Mouse (Mus musculus) neural tube, embryonic 12.5 days (tissue): ENCODE measurements around the gene Eomes. TPM values are rescaled to one million over a fixed set of nuclear protein-coding genes. Genes with fewer than 3 reads are reported as not detected.

ENCODE experiments used
- ATAC-seq: fragments of 200-750 bp; cut with Nextera tagmentation; 2 replicates; pipeline ENCODE4 v1.8.0; 2017; ENCODE audit warnings: low read depth, mild to moderate bottlenecking, moderate TSS enrichment, moderate library complexity; ENCODE audit not compliant: low FRiP score
- H3K27ac ChIP-seq: fragments of 300-500 bp; sonication (generic); 2 replicates; pipeline ENCODE4 v1.5.1; 2016
- H3K27me3 ChIP-seq: fragments of 300-500 bp; sonication (generic); replicated peaks from 2 replicates; pipeline ENCODE4 v1.6.1; 2016; ENCODE audit warnings: mild to moderate bottlenecking
- H3K36me3 ChIP-seq: fragments of 300-500 bp; sonication (generic); 2 replicates; pipeline ENCODE4 v1.6.1; 2016; ENCODE audit warnings: mild to moderate bottlenecking
- H3K4me1 ChIP-seq: fragments of 300-500 bp; sonication (generic); 2 replicates; pipeline ENCODE4 v1.6.1; 2016
- H3K4me2 ChIP-seq: fragments of 300-500 bp; sonication (generic); replicated peaks from 2 replicates; pipeline ENCODE4 v1.6.1; 2016; ENCODE audit warnings: mild to moderate bottlenecking
- H3K4me3 ChIP-seq: fragments of 300-500 bp; sonication (generic); 2 replicates; pipeline ENCODE4 v1.5.1; 2016
- H3K9ac ChIP-seq: fragments of 300-500 bp; sonication (generic); 2 replicates; pipeline ENCODE4 v1.6.1; 2016; ENCODE audit warnings: mild to moderate bottlenecking
- H3K9me3 ChIP-seq: fragments of 300-500 bp; sonication (generic); 2 replicates; pipeline ENCODE4 v1.6.1; 2016; ENCODE audit warnings: mild to moderate bottlenecking
- WGBS: fragments of 180-500 bp; shearing (Covaris S2); methylation state at CpG from one replicate; pipeline ENCODE4 v1.1.7; 2016; 5-methylcytosine and 5-hydroxymethylcytosine counted together
- polyA plus RNA-seq: library from polyadenylated mRNA; unstranded; fragments of >200 nt; fragmentation: Nextera tagmentation; extraction: Ambion mirVana; gene quantifications from 2 replicates; pipeline ENCODE4 v1.2.1, GENCODE M21; 2016

Gene Eomes
- polyA plus RNA-seq, 1 experiment from 2014 or later, result 0.05 TPM

DNA sequence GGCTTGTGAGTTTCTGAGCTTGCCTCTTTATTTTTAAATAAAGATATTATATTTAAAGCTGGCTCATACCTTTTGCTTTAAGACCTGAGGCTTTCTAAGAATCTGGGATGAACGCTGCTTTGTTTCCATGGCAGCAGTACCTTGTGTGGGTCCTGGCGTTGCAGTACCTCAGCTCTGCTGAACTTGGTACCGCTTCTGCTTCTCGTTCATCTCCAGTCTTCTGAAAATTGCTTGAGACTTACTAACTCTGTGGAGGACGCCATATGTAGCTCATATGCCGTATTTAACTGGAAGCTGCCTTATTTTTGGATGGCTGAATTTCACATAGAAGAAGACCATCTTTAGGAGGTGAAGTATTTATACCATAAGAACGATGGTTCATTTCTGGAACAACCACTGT, 30.6 kb downstream of the Eomes start:
- H3K4me1 ChIP-seq, result peaks cover 18% of the 10 kb centered on the region
- H3K9me3 ChIP-seq, result no peaks in the 10 kb centered on the region
- H3K4me3 ChIP-seq, result no peak overlapping the region
- H3K27ac ChIP-seq, result no peak overlapping the region
- H3K27me3 ChIP-seq, result no peaks in the 10 kb centered on the region
- WGBS, result 92% methylated on average over 7 of the region's 7 CpGs
- ATAC-seq, result no peak
- no peaks in the 10 kb centered on the region for H3K36me3 ChIP-seq
- no peak overlapping the region for H3K9ac ChIP-seq
- H3K4me2 ChIP-seq, result no peak overlapping the region

DNA sequence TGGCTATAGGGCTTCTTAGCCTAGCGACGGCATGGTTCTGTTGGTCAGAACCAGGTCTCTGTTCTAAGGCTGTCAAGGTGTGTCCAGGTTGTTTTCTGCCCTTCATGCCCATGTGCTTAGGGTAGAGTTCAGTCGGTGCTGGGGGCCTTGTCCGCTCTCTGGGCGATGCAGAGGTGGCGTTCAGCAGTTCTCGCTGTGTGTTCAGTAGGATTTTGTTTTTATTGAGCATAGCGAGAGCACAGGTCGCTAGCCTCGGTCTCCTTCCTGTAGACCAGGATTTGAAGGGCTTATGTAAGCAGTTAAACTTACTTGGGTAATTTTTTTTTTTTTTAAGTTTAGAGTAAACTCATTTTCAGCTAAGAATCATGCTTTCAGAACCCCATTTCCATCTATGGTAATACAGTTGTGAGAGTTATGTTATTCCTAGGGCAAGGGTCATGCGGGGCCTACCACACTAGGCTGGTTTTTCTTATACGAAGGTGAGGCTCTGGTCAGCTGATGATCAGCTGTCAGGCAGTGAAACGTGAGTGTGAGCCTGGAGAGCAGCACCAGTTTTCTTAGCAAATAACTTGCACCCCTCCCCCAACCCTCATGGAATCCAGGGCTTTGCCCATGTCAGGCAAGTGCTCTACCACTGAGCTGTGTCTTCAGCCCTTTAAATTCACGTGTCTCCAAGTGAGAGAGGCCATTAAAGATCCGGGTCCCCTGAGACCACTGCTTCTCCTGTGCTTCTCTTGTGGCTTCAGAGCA, 33.1 kb downstream of the Eomes start:
- H3K27ac ChIP-seq, result no peak overlapping the region
- H3K9me3 ChIP-seq, result no peaks in the 10 kb centered on the region
- H3K27me3 ChIP-seq, result no peaks in the 10 kb centered on the region
- no peak for ATAC-seq
- no peak overlapping the region for H3K9ac ChIP-seq
- H3K4me1 ChIP-seq, result peaks cover 18% of the 10 kb centered on the region
- no peak overlapping the region for H3K4me3 ChIP-seq
- peaks cover 10% of the 10 kb centered on the region for H3K36me3 ChIP-seq
- no peak overlapping the region for H3K4me2 ChIP-seq
- WGBS, result 72% methylated on average over 15 of the region's 15 CpGs

DNA sequence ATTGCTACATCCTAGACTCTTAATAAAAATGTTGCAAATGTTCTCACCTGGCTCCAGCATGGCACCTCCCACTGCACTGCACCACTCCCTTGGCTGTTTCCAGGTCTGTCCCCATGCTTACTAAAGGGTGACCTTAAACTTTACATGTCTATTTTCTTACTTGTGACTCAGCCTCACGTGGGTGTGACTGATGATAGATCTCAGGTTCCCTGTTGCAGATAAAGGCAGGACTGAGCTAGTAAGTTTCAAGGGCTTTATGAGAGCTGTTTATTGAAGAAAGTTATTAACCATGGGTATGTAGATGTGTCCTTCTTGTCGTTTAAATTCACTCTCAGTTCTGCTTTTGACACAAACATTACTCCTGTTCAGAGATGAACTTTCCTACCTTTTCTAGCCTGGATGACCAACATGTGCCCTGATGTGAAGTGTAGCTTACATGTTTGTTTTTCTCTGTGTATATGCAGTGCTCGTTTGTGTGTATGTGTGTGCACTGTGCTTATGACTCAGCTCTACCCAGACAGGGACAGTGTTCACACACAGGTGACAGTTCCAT, 34.7 kb downstream of the Eomes start:
- no peak for ATAC-seq
- Histone ChIP-seq H3K9me3 (no peaks in the 10 kb centered on the region), H3K9ac (no peak overlapping the region), H3K27me3 (no peaks in the 10 kb centered on the region), H3K4me2 (no peak overlapping the region), H3K36me3 (peaks cover 10% of the 10 kb centered on the region), H3K4me3 (no peak overlapping the region), H3K27ac (no peak overlapping the region), H3K4me1 (peaks cover 6% of the 10 kb centered on the region)
- WGBS, result 88% methylated on average over 3 of the region's 3 CpGs

DNA sequence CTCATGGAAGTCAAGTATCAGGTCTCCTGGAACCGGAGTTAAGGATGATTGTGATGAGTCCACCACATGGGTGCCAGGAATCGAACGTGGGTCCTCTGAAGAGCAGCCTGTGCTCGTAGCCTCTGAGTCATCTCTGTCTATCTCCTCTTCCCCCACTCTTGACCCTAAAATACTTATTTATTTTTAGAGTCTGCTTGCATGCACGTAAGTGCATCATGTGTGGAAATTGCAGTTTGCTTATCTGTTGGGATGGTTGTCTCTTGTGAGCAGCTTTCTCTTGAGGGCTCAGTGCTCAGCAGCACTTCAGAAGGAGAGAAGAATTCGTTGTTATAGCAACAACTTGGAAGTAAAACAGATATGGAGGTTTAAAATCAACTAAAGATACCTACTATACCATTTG, 37.5 kb downstream of the Eomes start:
- H3K4me1 ChIP-seq, result peaks cover 4% of the 10 kb centered on the region; the same call in 1 of the 2 replicates
- WGBS, result 96% methylated on average over 6 of the region's 6 CpGs

DNA sequence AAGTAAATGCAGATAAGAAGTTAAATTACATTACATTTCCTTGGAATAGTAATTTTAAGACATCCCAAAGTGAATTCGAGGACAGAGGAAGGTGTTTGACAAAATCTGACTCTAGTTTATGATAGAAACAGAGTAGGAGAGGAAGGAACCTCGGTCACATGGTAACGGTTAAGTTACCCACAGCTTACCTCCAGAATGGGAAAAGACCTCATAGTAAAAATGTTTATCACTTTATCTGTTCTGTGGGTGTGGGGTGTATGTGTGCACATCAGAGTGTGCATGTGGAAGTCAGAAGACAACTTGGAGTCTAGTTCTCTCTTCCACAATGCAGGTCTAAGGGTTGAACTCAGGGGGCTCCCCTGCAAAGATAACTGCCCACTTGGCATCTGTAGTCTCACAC, 38.1 kb downstream of the Eomes start:
- Histone ChIP-seq H3K4me1 (peaks cover 4% of the 10 kb centered on the region; the same call in 1 of the 2 replicates), H3K4me2 (no peak overlapping the region), H3K27me3 (no peaks in the 10 kb centered on the region), H3K9ac (no peak overlapping the region), H3K27ac (no peak overlapping the region), H3K36me3 (peaks cover 10% of the 10 kb centered on the region), H3K4me3 (no peak overlapping the region), H3K9me3 (no peaks in the 10 kb centered on the region)
- WGBS, result 93% methylated on average over 3 of the region's 3 CpGs
- no peak for ATAC-seq

More for the DNA sequence above, 37.5 kb downstream of the Eomes start:
- no peak overlapping the region for H3K4me3 ChIP-seq
- H3K27me3 ChIP-seq, result no peaks in the 10 kb centered on the region
- H3K36me3 ChIP-seq, result peaks cover 10% of the 10 kb centered on the region
- H3K9ac ChIP-seq, result no peak overlapping the region
- no peak overlapping the region for H3K4me2 ChIP-seq
- ATAC-seq, result no peak
- no peak overlapping the region for H3K27ac ChIP-seq
- H3K9me3 ChIP-seq, result no peaks in the 10 kb centered on the region

DNA sequence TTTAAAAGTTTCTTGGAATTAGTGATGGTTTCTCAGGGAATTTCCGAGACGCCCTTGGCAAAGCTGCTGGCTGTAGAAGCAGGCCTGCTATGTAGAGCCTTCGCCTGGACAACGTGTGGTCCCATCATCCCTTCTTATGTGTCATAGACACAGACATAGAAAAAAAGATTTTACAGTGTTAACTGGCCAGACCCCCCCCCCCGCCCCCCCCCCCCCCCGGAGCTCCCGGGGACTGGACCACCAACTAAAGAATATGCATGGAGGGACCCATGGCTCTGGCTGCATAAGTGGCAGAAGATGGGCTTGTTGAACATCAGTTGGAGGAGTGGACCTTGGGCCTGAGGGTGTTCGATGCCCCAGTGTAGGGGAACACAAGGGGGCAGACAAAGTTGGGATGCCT, 39.6 kb downstream of the Eomes start:
- no peaks in the 10 kb centered on the region for H3K9me3 ChIP-seq
- peaks cover 6% of the 10 kb centered on the region; the same call in 1 of the 2 replicates for H3K4me1 ChIP-seq
- H3K4me2 ChIP-seq, result no peak overlapping the region
- H3K36me3 ChIP-seq, result peaks cover 13% of the 10 kb centered on the region
- ATAC-seq, result no peak
- no peak overlapping the region for H3K27ac ChIP-seq
- no peak overlapping the region for H3K4me3 ChIP-seq
- H3K27me3 ChIP-seq, result no peaks in the 10 kb centered on the region
- no peak overlapping the region for H3K9ac ChIP-seq
- WGBS, result 79% methylated on average over 8 of the region's 8 CpGs

DNA sequence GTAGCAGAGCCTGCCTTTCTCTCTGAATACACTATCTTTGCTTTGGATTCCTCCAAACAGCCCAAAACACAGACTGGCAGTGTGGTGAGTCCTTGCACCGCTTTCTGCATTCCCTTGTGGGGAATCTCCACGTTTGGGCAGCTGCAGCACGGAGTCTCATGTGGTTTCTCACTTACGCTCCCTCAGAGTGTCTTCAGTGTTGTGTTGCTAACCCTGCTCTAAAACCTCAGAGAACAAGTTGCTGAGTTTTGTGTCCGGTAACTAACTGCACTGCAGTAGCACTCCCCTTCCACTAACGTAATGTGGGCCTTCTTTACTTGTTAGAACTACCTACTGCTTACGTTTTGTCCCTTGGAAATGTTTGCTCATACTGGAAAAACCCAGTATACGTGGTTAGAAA, 41.1 kb downstream of the Eomes start:
- no peak overlapping the region for H3K27ac ChIP-seq
- H3K9me3 ChIP-seq, result no peaks in the 10 kb centered on the region
- no peak overlapping the region for H3K9ac ChIP-seq
- H3K4me3 ChIP-seq, result no peak overlapping the region
- peaks cover 6% of the 10 kb centered on the region; the same call in 1 of the 2 replicates for H3K4me1 ChIP-seq
- peaks cover 18% of the 10 kb centered on the region for H3K36me3 ChIP-seq
- H3K4me2 ChIP-seq, result no peak overlapping the region
- no peaks in the 10 kb centered on the region for H3K27me3 ChIP-seq
- ATAC-seq, result no peak
- 78% methylated on average over 8 of the region's 8 CpGs for WGBS

DNA sequence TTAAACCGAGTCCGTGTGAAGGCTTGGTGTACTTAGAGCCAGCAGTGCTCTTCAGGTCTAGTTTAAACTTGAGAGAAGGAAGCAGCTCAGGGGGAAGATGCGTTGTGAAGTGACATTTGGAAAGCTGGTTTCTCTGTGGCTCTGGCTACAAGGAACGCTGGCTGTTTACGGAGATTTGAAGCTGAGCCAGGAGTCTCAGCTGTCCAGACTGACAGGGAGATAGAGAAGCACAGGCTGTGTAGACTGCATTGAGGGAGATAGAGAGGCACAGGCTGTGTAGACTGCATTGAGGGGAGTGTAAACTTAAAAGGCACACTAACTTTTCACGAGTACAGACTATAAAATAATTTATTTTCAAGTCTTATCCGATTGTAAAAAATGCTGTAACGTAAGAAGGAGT, 42.0 kb downstream of the Eomes start:
- Histone ChIP-seq H3K4me2 (no peak overlapping the region), H3K4me3 (no peak overlapping the region), H3K27ac (no peak overlapping the region), H3K4me1 (peaks cover 6% of the 10 kb centered on the region; the same call in 1 of the 2 replicates), H3K27me3 (no peaks in the 10 kb centered on the region), H3K36me3 (peaks cover 22% of the 10 kb centered on the region), H3K9ac (no peak overlapping the region), H3K9me3 (no peaks in the 10 kb centered on the region)
- 70% methylated on average over 8 of the region's 8 CpGs for WGBS
- ATAC-seq, result no peak

DNA sequence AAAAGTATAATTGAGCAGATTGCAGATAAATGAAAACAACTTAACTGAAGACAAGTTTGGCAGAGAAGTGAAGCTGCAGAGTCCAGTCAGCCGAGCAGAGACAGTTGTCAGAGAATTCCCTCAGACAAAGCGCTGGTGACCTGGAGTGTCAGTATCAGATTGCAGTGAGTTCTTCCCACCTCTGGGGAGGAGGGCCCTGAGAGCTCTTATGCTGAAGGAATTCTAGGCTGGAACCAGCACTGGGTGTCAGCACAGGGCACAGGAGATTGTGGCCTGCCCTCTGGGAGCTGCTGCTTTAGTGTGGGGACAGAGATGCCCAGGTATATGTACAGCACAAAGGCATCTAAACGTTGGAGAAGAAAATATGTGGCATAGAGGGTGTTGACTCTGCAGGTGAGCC, 42.8 kb downstream of the Eomes start:
- Histone ChIP-seq H3K9ac (no peak overlapping the region), H3K4me3 (no peak overlapping the region), H3K4me2 (no peak overlapping the region), H3K27ac (no peak overlapping the region), H3K36me3 (peaks cover 24% of the 10 kb centered on the region), H3K9me3 (no peaks in the 10 kb centered on the region), H3K27me3 (no peaks in the 10 kb centered on the region), H3K4me1 (peaks cover 6% of the 10 kb centered on the region; the same call in 1 of the 2 replicates)
- ATAC-seq, result no peak
- WGBS, result 32% methylated on average over 3 of the region's 3 CpGs

DNA sequence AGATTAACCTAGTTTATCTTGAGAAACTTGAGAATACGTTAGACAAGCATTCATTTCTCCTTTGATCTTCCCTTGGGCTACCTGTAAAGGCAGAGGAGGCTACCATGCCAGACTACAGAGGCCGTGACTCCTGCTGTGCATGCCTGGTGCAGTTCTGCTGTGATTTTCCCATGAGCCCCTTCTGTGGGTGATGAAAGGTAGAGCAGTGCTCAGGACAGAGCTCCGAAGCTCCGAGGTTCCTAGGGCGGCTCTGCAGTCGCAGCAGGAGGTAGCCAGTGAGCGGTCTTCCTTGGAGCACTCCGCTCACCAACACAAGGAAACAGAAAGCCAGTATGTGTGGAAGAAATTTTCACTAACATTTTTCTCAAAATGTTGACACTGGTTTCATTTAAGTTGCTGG, 43.6 kb downstream of the Eomes start:
- no peak for ATAC-seq
- WGBS, result 74% methylated on average over 8 of the region's 8 CpGs

DNA sequence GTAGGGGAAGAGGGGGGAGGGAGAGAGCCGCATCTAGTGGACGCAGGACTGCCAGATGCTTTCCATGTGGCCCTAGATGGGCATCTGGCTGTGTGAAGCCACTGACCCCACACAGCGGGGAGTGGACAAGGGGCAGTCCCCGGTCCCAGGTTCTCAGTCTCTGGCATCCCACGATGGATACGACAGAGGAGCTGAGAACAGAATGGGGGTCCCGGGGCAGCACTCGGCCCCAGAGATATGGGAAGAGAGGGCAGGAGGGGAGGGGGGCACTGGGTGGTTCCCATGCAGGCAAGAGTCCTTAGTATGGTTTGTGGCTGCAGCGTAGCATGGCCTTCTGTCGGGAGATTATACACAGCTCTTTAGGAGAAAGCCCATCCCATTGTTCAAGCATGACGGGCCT, 45.7 kb downstream of the Eomes start:
- Histone ChIP-seq H3K9ac (no peak overlapping the region), H3K9me3 (no peaks in the 10 kb centered on the region), H3K27me3 (no peaks in the 10 kb centered on the region), H3K4me3 (no peak overlapping the region), H3K4me2 (no peak overlapping the region), H3K36me3 (peaks cover 46% of the 10 kb centered on the region), H3K27ac (no peak overlapping the region), H3K4me1 (peaks cover 6% of the 10 kb centered on the region; the same call in 1 of the 2 replicates)
- ATAC-seq, result no peak
- 85% methylated on average over 11 of the region's 11 CpGs for WGBS

More for the DNA sequence above, 43.6 kb downstream of the Eomes start:
- H3K27ac ChIP-seq, result no peak overlapping the region
- no peak overlapping the region for H3K4me2 ChIP-seq
- no peaks in the 10 kb centered on the region for H3K27me3 ChIP-seq
- H3K4me1 ChIP-seq, result peaks cover 6% of the 10 kb centered on the region; the same call in 1 of the 2 replicates
- H3K36me3 ChIP-seq, result peaks cover 32% of the 10 kb centered on the region
- H3K9ac ChIP-seq, result no peak overlapping the region
- H3K4me3 ChIP-seq, result no peak overlapping the region
- no peaks in the 10 kb centered on the region for H3K9me3 ChIP-seq

DNA sequence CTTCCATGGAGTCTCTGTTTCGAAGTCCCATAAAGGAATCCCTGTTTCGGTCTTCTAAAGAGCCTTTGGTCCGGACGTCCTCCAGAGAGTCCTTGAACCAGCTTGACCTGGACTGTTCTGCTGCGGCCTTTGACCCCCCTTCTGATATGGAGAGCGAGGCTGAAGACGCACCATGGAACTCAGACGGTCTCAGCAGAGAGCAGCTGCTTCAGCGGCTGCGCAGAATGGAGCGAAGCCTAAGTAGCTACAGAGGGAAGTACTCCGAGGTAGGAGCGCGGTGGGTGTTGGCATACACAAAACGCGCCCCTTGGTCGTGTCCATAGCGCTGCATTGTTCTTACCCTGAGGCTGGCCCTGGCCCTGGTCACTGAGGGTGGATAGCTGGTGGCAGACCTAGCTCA, 49.0 kb downstream of the Eomes start:
- ATAC-seq, result no peak
- WGBS, result 94% methylated on average over 18 of the region's 18 CpGs
- no peak overlapping the region for H3K4me2 ChIP-seq
- no peak overlapping the region for H3K4me3 ChIP-seq
- no peak overlapping the region for H3K9ac ChIP-seq
- no peaks in the 10 kb centered on the region for H3K4me1 ChIP-seq
- H3K27ac ChIP-seq, result no peak overlapping the region
- H3K9me3 ChIP-seq, result no peaks in the 10 kb centered on the region
- H3K36me3 ChIP-seq, result peaks cover 76% of the 10 kb centered on the region
- H3K27me3 ChIP-seq, result no peaks in the 10 kb centered on the region

DNA sequence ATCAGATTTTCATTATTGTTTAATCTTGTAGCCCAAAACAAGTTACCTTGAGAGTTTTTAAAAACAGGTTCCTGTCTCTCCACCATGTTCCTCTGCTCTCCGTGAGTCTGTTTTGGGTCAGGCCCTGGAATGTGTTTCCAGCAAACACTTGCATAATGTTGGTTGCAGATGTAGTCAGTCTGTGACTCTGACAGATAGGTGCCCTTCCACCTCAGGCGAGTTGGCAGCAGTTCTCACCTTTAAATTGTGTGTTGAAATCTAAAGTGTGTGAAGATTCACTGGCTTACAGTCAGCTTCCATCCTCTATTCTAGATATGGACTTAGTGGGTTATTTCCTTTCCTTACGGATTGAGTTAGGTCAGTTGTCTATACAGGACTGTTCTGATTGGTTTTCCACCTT, 51.8 kb downstream of the Eomes start:
- no peak overlapping the region for H3K4me2 ChIP-seq
- H3K27ac ChIP-seq, result no peak overlapping the region
- 89% methylated on average over 3 of the region's 3 CpGs for WGBS
- no peaks in the 10 kb centered on the region for H3K4me1 ChIP-seq
- H3K4me3 ChIP-seq, result no peak overlapping the region
- no peak for ATAC-seq
- H3K27me3 ChIP-seq, result no peaks in the 10 kb centered on the region
- H3K9ac ChIP-seq, result no peak overlapping the region
- H3K9me3 ChIP-seq, result no peaks in the 10 kb centered on the region
- peaks cover 82% of the 10 kb centered on the region for H3K36me3 ChIP-seq
